Mouse (Mus musculus): ENCODE data around the gene Vps18.

Gene Vps18

DNA sequence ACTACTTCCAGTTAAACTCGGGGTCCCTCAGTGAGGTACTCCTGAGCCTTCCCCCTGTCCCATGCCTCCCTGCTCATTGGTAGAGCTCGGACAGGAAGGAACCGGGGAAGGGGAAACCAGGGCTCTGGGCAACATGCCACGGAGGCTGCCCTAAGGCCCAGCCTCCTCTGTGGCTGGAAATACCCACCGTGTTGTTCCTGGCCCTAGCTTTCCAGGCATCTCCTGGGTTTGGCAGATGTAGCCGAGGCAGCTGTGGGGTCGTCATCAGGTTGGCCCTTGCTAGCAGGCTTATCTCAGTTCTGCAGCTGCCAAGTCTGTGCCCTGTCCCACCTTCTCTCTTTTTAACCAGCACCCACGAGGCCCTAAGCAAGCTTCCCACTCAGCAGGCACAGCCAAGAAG lies 32.0 kb downstream of the Vps18 start:
- no peak for DNase-seq (ENCODE audit: extremely low read depth, low read depth, low spot score)

DNA sequence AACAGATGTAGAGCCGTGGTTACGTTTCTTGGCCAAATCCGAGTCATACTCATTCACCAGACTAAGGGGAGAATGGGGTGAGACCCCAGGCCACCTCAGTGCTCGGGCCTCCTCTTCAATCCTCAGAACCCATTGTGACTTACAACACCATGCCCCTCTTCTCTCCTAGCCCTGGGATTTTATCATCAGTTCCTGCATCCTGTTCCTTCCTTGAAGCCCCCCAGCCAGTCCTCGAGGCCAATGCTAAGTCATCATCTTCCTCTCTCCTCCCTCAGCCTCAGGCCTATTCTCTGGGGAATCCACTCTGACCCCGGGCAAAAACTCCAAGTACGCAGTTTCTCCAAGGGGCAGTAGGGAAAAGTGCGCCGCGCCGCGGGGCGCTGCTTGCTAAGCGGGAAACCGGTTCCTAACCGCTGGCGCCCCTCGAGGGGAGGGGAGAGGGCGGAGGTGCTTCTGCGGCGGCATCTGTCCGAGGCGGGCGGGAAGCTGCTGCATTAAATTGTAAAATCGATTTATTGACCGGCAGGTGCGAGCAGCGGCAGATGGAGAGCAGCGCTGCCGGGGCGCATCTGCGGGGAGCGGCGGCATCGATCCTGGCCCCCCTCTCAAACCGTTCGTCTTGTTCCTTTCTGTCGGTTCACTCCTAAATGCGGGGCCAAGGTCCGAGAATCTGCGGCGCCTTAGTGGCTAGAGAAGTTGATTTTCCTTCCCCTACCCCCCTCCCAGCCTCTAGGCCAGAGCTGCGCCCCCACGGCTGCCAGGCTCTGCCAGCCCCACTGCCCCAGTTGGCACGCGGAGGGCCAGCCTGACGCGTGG lies 33.4 kb downstream of the Vps18 start:
- DNase-seq (ENCODE audit: extremely low read depth, low read depth, low spot score), result no peak

GRCm38 (mm10) chr2:119322587-119323300 lies 34.2 kb downstream of the Vps18 start:
- no peak for DNase-seq (ENCODE audit: extremely low read depth, low read depth, low spot score)

DNA sequence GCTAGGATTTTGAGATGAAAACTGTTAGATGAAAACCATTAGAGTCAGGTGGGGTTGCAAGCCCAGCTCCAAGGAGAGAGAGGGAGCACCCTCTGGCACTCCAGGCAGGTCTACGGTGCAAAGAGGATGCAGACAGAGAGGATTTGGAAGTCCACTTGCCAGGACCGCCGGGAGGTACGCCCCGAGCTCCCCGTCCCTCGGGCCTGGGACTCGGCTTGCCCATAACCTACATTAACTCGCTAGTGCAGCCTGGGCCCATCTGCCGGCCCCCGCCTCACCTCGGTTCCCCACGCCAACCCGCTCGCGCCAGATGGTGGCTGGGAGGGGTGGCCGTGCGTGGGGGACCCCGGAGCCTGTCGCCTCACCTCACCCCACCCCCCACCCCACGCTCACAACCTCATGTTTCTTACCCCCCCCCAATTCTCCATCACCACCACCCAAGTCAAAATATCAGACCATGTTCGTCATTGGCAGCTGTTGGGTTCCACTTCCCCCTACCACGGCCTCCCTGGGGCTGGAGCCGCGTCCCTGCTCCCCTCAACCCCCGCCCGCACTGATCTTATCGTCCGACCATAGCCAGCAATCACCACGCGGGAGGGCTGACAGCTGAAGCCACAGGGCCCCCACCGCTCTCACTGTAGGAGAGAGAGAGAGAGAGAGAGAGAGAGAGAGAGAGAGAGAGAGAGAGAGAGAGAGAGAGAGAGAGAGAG lies 35.5 kb downstream of the Vps18 start:
- DNase-seq (ENCODE audit: extremely low read depth, low read depth, low spot score), result no peak

- DNase-seq (ENCODE audit: extremely low read depth, low read depth, low spot score), result no peak
Measured at GRCm38 (mm10) chr2:119324576-119325318, 36.2 kb downstream of the Vps18 start.

- DNase-seq (ENCODE audit: extremely low read depth, low read depth, low spot score), result no peak
Measured at GRCm38 (mm10) chr2:119325568-119326143, 37.1 kb downstream of the Vps18 start, which contains the start of gene Dll4. TSS of gene Dll4 (plus strand) at chr2:119325784.

DNA sequence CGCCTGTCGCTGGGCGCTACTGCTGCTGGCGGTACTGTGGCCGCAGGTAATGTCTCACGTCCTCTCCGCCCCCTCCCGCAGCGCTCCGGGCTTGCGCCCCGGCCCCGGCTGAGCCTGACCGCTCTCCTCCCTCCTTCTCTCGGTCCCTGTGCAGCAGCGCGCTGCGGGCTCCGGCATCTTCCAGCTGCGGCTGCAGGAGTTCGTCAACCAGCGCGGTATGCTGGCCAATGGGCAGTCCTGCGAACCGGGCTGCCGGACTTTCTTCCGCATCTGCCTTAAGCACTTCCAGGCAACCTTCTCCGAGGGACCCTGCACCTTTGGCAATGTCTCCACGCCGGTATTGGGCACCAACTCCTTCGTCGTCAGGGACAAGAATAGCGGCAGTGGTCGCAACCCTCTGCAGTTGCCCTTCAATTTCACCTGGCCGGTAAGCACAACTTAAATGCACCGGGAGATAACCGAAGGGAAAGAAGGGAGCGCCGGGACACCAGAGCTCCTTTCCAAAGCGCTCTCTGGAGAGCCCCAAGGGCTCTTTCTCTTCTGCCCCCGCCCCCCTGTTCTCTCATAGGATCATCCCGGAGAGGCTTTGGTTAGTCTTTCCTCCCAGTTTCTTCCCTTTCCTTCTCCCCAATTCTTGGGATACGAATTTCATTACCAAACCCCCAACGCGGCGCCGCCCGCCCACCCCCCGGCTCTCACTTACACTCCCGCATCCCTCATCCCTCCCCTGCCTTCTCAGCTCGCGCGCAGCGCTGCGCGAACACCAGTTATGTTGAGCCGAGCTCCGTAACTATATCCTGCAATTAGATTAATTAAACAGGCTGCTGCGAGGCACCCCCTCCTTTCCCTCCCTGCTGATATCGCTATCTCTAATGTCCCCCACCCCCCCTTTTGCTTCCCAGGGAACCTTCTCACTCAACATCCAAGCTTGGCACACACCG lies 37.9 kb downstream of the Vps18 start:
- DNase-seq (ENCODE audit: extremely low read depth, low read depth, low spot score), result no peak

- no peak for DNase-seq (ENCODE audit: extremely low read depth, low read depth, low spot score)
Measured at GRCm38 (mm10) chr2:119327102-119327480, 38.6 kb downstream of the Vps18 start.

- DNase-seq (ENCODE audit: extremely low read depth, low read depth, low spot score), result no peak
Measured at GRCm38 (mm10) chr2:119327942-119328526, 39.5 kb downstream of the Vps18 start.

DNA sequence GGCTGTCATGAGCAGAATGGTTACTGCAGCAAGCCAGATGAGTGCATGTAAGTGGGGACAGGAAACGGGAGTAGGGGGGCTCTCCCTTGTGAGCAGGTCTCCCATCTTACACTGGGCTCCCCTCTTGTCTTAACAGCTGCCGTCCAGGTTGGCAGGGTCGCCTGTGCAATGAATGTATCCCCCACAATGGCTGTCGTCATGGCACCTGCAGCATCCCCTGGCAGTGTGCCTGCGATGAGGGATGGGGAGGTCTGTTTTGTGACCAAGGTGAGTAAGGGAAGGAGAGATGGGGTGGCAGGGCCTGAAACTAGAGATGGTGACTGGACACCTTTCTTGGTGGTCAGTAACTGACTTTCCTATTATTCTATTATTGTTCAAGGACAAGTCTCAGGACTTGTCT lies 40.0 kb downstream of the Vps18 start:
- DNase-seq (ENCODE audit: extremely low read depth, low read depth, low spot score), result no peak

GRCm38 (mm10) chr2:119329123-119329817 lies 40.7 kb downstream of the Vps18 start:
- DNase-seq (ENCODE audit: extremely low read depth, low read depth, low spot score), result no peak

GRCm38 (mm10) chr2:119330795-119331194 lies 42.3 kb downstream of the Vps18 start:
- DNase-seq (ENCODE audit: extremely low read depth, low read depth, low spot score), result no peak

DNA sequence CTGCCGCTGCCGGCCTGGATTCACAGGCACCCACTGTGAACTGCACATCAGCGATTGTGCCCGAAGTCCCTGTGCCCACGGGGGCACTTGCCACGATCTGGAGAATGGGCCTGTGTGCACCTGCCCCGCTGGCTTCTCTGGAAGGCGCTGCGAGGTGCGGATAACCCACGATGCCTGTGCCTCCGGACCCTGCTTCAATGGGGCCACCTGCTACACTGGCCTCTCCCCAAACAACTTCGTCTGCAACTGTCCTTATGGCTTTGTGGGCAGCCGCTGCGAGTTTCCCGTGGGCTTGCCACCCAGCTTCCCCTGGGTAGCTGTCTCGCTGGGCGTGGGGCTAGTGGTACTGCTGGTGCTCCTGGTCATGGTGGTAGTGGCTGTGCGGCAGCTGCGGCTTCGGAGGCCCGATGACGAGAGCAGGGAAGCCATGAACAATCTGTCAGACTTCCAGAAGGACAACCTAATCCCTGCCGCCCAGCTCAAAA lies 43.7 kb downstream of the Vps18 start:
- DNase-seq (ENCODE audit: extremely low read depth, low read depth, low spot score), result no peak

DNA sequence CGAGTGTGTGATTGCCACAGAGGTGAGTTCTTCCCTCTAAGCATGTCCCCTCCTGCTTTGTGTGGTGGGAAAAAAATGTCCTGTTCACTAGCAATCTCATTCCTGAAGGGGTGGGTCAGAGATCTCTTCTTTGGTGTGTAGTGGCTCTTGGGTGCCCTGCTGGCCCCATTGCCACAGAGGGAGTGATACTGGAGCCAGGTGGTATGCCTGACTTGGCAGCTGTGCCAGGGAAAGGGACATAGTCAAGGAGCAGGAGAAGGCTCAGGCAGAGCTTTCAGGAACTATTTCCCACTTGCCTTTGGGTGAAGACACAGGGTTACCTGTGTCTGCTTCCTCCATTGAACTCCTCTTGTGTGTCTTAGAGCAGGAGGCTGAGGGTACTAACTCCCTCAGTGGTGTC lies 45.6 kb downstream of the Vps18 start:
- DNase-seq (ENCODE audit: extremely low read depth, low read depth, low spot score), result no peak

- no peak for DNase-seq (ENCODE audit: extremely low read depth, low read depth, low spot score)
Measured at GRCm38 (mm10) chr2:119334964-119335525, 46.5 kb downstream of the Vps18 start.

DNA sequence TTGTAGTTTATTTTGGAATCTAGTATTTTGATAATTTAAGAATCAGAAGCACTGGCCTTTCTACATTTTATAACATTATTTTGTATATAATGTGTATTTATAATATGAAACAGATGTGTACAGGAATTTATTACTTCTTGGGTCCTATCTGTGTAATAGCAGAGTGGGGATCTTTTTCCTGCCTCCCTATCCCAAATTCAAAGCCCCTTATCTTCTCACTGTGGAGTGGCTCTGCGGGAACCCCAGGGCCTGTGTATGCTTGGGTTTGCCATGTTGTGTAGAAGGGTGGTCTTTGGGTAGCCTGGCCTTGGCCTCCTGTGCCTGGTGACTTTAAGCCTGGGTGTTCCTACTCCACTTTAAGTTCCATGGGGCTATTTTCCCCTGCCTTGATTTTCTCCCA lies 47.0 kb downstream of the Vps18 start:
- DNase-seq (ENCODE audit: extremely low read depth, low read depth, low spot score), result no peak

- DNase-seq (ENCODE audit: extremely low read depth, low read depth, low spot score), result no peak
Measured at GRCm38 (mm10) chr2:119336002-119336401, 47.5 kb downstream of the Vps18 start.

- DNase-seq (ENCODE audit: extremely low read depth, low read depth, low spot score), result no peak
Measured at GRCm38 (mm10) chr2:119336470-119336869, 47.9 kb downstream of the Vps18 start.
